In genomic region chr12:118457493-118458408, GRCm38 (mm10) we compare ENCODE assay signal across 7 mouse cellular contexts.
DNase-seq lines count a peak whose midpoint lies in the region; ATAC-seq and TF ChIP-seq lines count a peak whose summit lies in the region.

No protein-coding gene starts in this region.

- ATAC-seq in intestine, postnatal 0 days, result no peak

- DNase-seq in adrenal gland, adult (ENCODE audit: inconsistent age in 2 of 2, low spot score in 1 of 2), result peak; percentile 14 to 80
- DNase-seq in cerebellum, postnatal 14 days, result peak; percentile 89 to 90
- peak; percentile 72 to 75 for DNase-seq in frontal cortex, postnatal 36 days (ENCODE audit: low spot score in 2 of 2)
- peak; percentile 55 to 65 for DNase-seq in left cerebral cortex, postnatal 36 days (ENCODE audit: low spot score in 2 of 2)
- DNase-seq in midbrain, embryonic 10.5 days (ENCODE audit: low spot score), result peak; percentile 90
- DNase-seq in spleen, postnatal 14 days (ENCODE audit: low spot score in 2 of 2), result peak; percentile 3 to 9

- no peak overlapping the region for H3K27ac ChIP-seq in intestine, postnatal 0 days (ENCODE audit: low read depth, low read length)
- no peak overlapping the region for H3K27ac ChIP-seq in midbrain, embryonic 10.5 days (replicated peaks)

- no peaks in the 10 kb centered on the region for H3K9me3 ChIP-seq in intestine, postnatal 0 days (ENCODE audit: control insufficient read depth)
- H3K9me3 ChIP-seq in midbrain, embryonic 10.5 days (replicated peaks), result no peaks in the 10 kb centered on the region

- intact Hi-C loops in left cerebral cortex, postnatal 36 days (cut with DNase I), result loop anchor here (2.0 to 5.0 kb wide), 5 partner anchors 155 to 650 kb away; partner anchors contain the start of gene Sp4

- peaks cover 32% of the 10 kb centered on the region for H3K27me3 ChIP-seq in intestine, postnatal 0 days (replicated peaks; ENCODE audit: control insufficient read depth, insufficient read depth, low read length)
- peaks cover 67% of the 10 kb centered on the region for H3K27me3 ChIP-seq in midbrain, embryonic 10.5 days (ENCODE audit: low read depth, poor library complexity, severe bottlenecking)

- peak overlapping the region; percentile 45 for H3K4me2 ChIP-seq in intestine, postnatal 0 days (replicated peaks; ENCODE audit: low read depth)

- 12% methylated on average over 36 of the region's 36 CpGs for WGBS in intestine, postnatal 0 days
- WGBS in midbrain, embryonic 10.5 days, result 10% methylated on average over 36 of the region's 36 CpGs

- H3K4me3 ChIP-seq in intestine, postnatal 0 days (ENCODE audit: low read depth, low read length), result 0 out of 2 replicates have a peak overlapping the region, but pooled peaks have one; percentile 13
- H3K4me3 ChIP-seq in midbrain, embryonic 10.5 days, result peak overlapping the region; percentile 34

- H3K4me1 ChIP-seq in intestine, postnatal 0 days (replicated peaks; ENCODE audit: control insufficient read depth, insufficient read depth, low read length), result no peaks in the 10 kb centered on the region
- peaks cover 17% of the 10 kb centered on the region for H3K4me1 ChIP-seq in midbrain, embryonic 10.5 days

- peak; percentile 81 for TF ChIP-seq CTCF in intestine, postnatal 0 days (IDR thresholded peaks at IDR 0.05; ENCODE audit: low read depth)

- H3K9ac ChIP-seq in intestine, postnatal 0 days (ENCODE audit: low read depth, low read length), result no peak overlapping the region

- H3K36me3 ChIP-seq in intestine, postnatal 0 days (ENCODE audit: control insufficient read depth, insufficient read depth), result no peaks in the 10 kb centered on the region
- no peaks in the 10 kb centered on the region for H3K36me3 ChIP-seq in midbrain, embryonic 10.5 days

Comparison
In these comparisons a context has a peak if more than half of its experiments do, and no peak if none do; other contexts are left out.
1. DNase-seq: peak in every context shown above with its lines; median percentile 90 in midbrain, embryonic 10.5 days; 90 in cerebellum, postnatal 14 days; 74 in frontal cortex, postnatal 36 days; 60 in left cerebral cortex, postnatal 36 days; 47 in adrenal gland, adult; 6 in spleen, postnatal 14 days.